In genomic region chr2:18046186-18046585, GRCm38 (mm10) we compare ENCODE assay signal across 10 mouse cellular contexts. TPM values are rescaled to one million over a fixed set of nuclear protein-coding genes. Genes with fewer than 3 reads are reported as not detected.
A peak's percentile ranks its signal among the peaks of the same experiment; 100 is the strongest.
DNase-seq lines count a peak whose midpoint lies in the region; ATAC-seq and TF ChIP-seq lines count a peak whose summit lies in the region.
"Had no signal": no experiment of that assay in that cellular context is flagged by ENCODE, and none has a peak within 500 bp of the region (broad histone marks: within the 10 kb centered on the region; RNA-seq: fewer than 3 reads in every experiment).

No protein-coding gene starts in this region.

- H3K4me3 ChIP-seq in cerebellum, adult 2 months (replicated peaks; ENCODE audit: insufficient read depth, low read depth, low read length), result peak overlapping the region; percentile 88
- H3K4me3 ChIP-seq in lung, postnatal 0 days (ENCODE audit: low read depth, low read length), result peak overlapping the region; percentile 81
- peak overlapping the region; percentile 96 for H3K4me3 ChIP-seq in limb, embryonic 14.5 days (replicated peaks; ENCODE audit: low read length)
- H3K4me3 ChIP-seq in stomach, embryonic 15.5 days (replicated peaks), result peak overlapping the region; percentile 81

- no peaks in the 10 kb centered on the region for H3K27me3 ChIP-seq in cerebellum, adult 2 months (ENCODE audit: control insufficient read depth, insufficient read depth, low read length)
- no peaks in the 10 kb centered on the region for H3K27me3 ChIP-seq in lung, postnatal 0 days (replicated peaks; ENCODE audit: insufficient read depth, low read length)
- no peaks in the 10 kb centered on the region for H3K27me3 ChIP-seq in limb, embryonic 14.5 days (ENCODE audit: control insufficient read depth, insufficient read depth, low read length)
- no peaks in the 10 kb centered on the region for H3K27me3 ChIP-seq in stomach, embryonic 15.5 days (replicated peaks)

- H3K4me1 ChIP-seq in cerebellum, adult 2 months (ENCODE audit: control insufficient read depth, insufficient read depth, low read length), result peaks cover 2% of the 10 kb centered on the region; the same call in 1 of the 2 replicates
- peaks cover 27% of the 10 kb centered on the region for H3K4me1 ChIP-seq in lung, postnatal 0 days (ENCODE audit: insufficient read depth, low read depth, low read length)
- peaks cover 38% of the 10 kb centered on the region for H3K4me1 ChIP-seq in limb, embryonic 14.5 days (ENCODE audit: control insufficient read depth, insufficient read depth, low read length)
- H3K4me1 ChIP-seq in stomach, embryonic 15.5 days, result peaks cover 20% of the 10 kb centered on the region

- TF ChIP-seq CTCF in cerebellum, adult 2 months (IDR thresholded peaks at IDR 0.05; ENCODE audit: borderline replicate concordance, insufficient read depth, low read depth, low read length), result no peak
- TF ChIP-seq CTCF in lung, postnatal 0 days (IDR thresholded peaks at IDR 0.05), result no peak

- peak overlapping the region; percentile 79; the same call in 1 of the 2 replicates for H3K9ac ChIP-seq in lung, postnatal 0 days (replicated peaks; ENCODE audit: low read depth)
- peak overlapping the region; percentile 100 for H3K9ac ChIP-seq in limb, embryonic 14.5 days (ENCODE audit: low read depth, low read length, severe bottlenecking)
- peak overlapping the region; percentile 84; the same call in 1 of the 2 replicates for H3K9ac ChIP-seq in stomach, embryonic 15.5 days

- no peaks in the 10 kb centered on the region for H3K36me3 ChIP-seq in lung, postnatal 0 days (ENCODE audit: insufficient read depth, low read length)
- H3K36me3 ChIP-seq in limb, embryonic 14.5 days (ENCODE audit: control insufficient read depth, insufficient read depth, low read length), result no peaks in the 10 kb centered on the region
- no peaks in the 10 kb centered on the region for H3K36me3 ChIP-seq in stomach, embryonic 15.5 days

- H3K27ac ChIP-seq in cerebellum, adult 2 months (ENCODE audit: insufficient read depth, low read length), result no peak overlapping the region; the same call in 1 of the 2 replicates
- peak overlapping the region; percentile 96 for H3K27ac ChIP-seq in lung, postnatal 0 days (ENCODE audit: low read length)
- H3K27ac ChIP-seq in limb, embryonic 14.5 days (replicated peaks; ENCODE audit: low read depth, low read length), result peak overlapping the region; percentile 100
- H3K27ac ChIP-seq in stomach, embryonic 15.5 days, result peak overlapping the region; percentile 97; the same call in 1 of the 2 replicates

- no peaks in the 10 kb centered on the region for H3K9me3 ChIP-seq in lung, postnatal 0 days (ENCODE audit: low read length)
- no peaks in the 10 kb centered on the region for H3K9me3 ChIP-seq in limb, embryonic 14.5 days (ENCODE audit: control insufficient read depth, low read length)
- H3K9me3 ChIP-seq in stomach, embryonic 15.5 days, result no peaks in the 10 kb centered on the region

- no peak for TF ChIP-seq EP300 in lung, postnatal 0 days (IDR thresholded peaks at IDR 0.05)

- TF ChIP-seq POLR2A in cerebellum, adult 2 months (IDR thresholded peaks at IDR 0.05; ENCODE audit: borderline replicate concordance, insufficient read depth, low read length), result no peak
- no peak for TF ChIP-seq POLR2A in limb, embryonic 14.5 days (IDR thresholded peaks at IDR 0.05; ENCODE audit: borderline replicate concordance, extremely low read depth, insufficient read depth, insufficient read length)

- no peak for ATAC-seq in cerebellum, adult (ENCODE audit: insufficient number of reproducible peaks, low FRiP score, low TSS enrichment)
- ATAC-seq in lung, postnatal 0 days, result no peak
- ATAC-seq in limb, embryonic 14.5 days (ENCODE audit: low FRiP score, low read depth), result no peak
- no peak for ATAC-seq in stomach, embryonic 15.5 days (ENCODE audit: insufficient read depth, low FRiP score, low read depth)
- ATAC-seq: activated CD4-positive, CD25-positive, alpha-beta regulatory T cell, adult 4 months had no signal

- 17% methylated on average over 4 of the region's 4 CpGs for WGBS in cerebellum, adult 2 months
- WGBS in lung, postnatal 0 days, result 2% methylated on average over 4 of the region's 4 CpGs
- WGBS in limb, embryonic 14.5 days, result 0% methylated on average over 4 of the region's 4 CpGs
- 8% methylated on average over 4 of the region's 4 CpGs for WGBS in stomach, embryonic 15.5 days

- H3K4me2 ChIP-seq in lung, postnatal 0 days (replicated peaks; ENCODE audit: low read depth, low read length), result peak overlapping the region; percentile 64
- H3K4me2 ChIP-seq in limb, embryonic 14.5 days (replicated peaks; ENCODE audit: low read depth, low read length, severe bottlenecking), result peak overlapping the region; percentile 89
- H3K4me2 ChIP-seq in stomach, embryonic 15.5 days, result peak overlapping the region; percentile 78

- no peak for DNase-seq in cerebellum, adult 2 months
- no peak for DNase-seq in lung, postnatal 0 days (ENCODE audit: low spot score)
- no peak for DNase-seq in lung, postnatal 4 days
- no peak for DNase-seq in limb, embryonic 14.5 days (ENCODE audit: low spot score)
- no peak for DNase-seq in gastrocnemius, postnatal 25 days
- no peak for DNase-seq in cerebellum, adult 11-12 months

RNA-seq across cellular contexts. Expression of gene Skida1, which starts 2.7 kb away (rescaled TPM):
- polyA plus RNA-seq in cerebellum, adult 2 months (2012; rRNA removed), result 4.8 and 5.7 TPM in 2 replicates
- polyA plus RNA-seq in lung, postnatal 0 days (2015; fragmentation: Nextera tagmentation; extraction: Ambion mirVana), result 2.5 and 3.0 TPM in 2 replicates
- 18.7 and 19.0 TPM in 2 replicates for polyA plus RNA-seq in limb, embryonic 14.5 days (2012; rRNA removed)
- 7.9 and 8.2 TPM in 2 replicates for polyA plus RNA-seq in limb, embryonic 14.5 days (2014; fragmentation: Nextera tagmentation; extraction: Ambion mirVana)
- polyA plus RNA-seq in stomach, embryonic 15.5 days (2015; fragmentation: Nextera tagmentation; extraction: Ambion mirVana), result 4.0 TPM in 2 replicates
- total RNA-seq in gastrocnemius, postnatal 25 days (2021), result under 1 TPM; 0.32 to 0.54 TPM
- total RNA-seq: hematopoietic stem cell, adult 5-6 weeks had no signal

RNA-seq across cellular contexts. Expression of gene A930004D18Rik, which starts 8.6 kb away (rescaled TPM):
- polyA plus RNA-seq in cerebellum, adult 2 months (2012; rRNA removed), result 2.6 and 3.0 TPM in 2 replicates
- polyA plus RNA-seq in lung, postnatal 0 days (2015; fragmentation: Nextera tagmentation; extraction: Ambion mirVana), result 11.0 and 11.3 TPM in 2 replicates
- polyA plus RNA-seq in limb, embryonic 14.5 days (2012; rRNA removed), result 8.8 and 10.8 TPM in 2 replicates
- polyA plus RNA-seq in limb, embryonic 14.5 days (2014; fragmentation: Nextera tagmentation; extraction: Ambion mirVana), result 13.0 and 14.2 TPM in 2 replicates
- 11.3 and 12.7 TPM in 2 replicates for polyA plus RNA-seq in stomach, embryonic 15.5 days (2015; fragmentation: Nextera tagmentation; extraction: Ambion mirVana)
- total RNA-seq in gastrocnemius, postnatal 25 days (2021), result 1 to 10 TPM in 1 of 2 experiments, under 1 TPM in 1; 0.20 to 1.6 TPM
- total RNA-seq: hematopoietic stem cell, adult 5-6 weeks had no signal

RNA-seq across cellular contexts. Expression of gene Mllt10, which starts 8.9 kb away (rescaled TPM):
- 45.6 and 46.7 TPM in 2 replicates for polyA plus RNA-seq in cerebellum, adult 2 months (2012; rRNA removed)
- polyA plus RNA-seq in lung, postnatal 0 days (2015; fragmentation: Nextera tagmentation; extraction: Ambion mirVana), result 35.1 and 38.9 TPM in 2 replicates
- 52.7 and 59.4 TPM in 2 replicates for polyA plus RNA-seq in limb, embryonic 14.5 days (2012; rRNA removed)
- polyA plus RNA-seq in limb, embryonic 14.5 days (2014; fragmentation: Nextera tagmentation; extraction: Ambion mirVana), result 33.4 and 38.0 TPM in 2 replicates
- 52.2 and 59.1 TPM in 2 replicates for polyA plus RNA-seq in stomach, embryonic 15.5 days (2015; fragmentation: Nextera tagmentation; extraction: Ambion mirVana)
- 10 to 100 TPM; 15.1 to 18.5 TPM for total RNA-seq in gastrocnemius, postnatal 25 days (2021)

RNA-seq across cellular contexts. Expression of gene H2al2a, which starts 49.4 kb away (rescaled TPM):
- polyA plus RNA-seq in cerebellum, adult 2 months (2012; rRNA removed), result not detected in 2 replicates
- polyA plus RNA-seq in lung, postnatal 0 days (2015; fragmentation: Nextera tagmentation; extraction: Ambion mirVana), result not detected in 2 replicates
- polyA plus RNA-seq in limb, embryonic 14.5 days (2012; rRNA removed), result not detected in 2 replicates
- not detected in 2 replicates for polyA plus RNA-seq in limb, embryonic 14.5 days (2014; fragmentation: Nextera tagmentation; extraction: Ambion mirVana)
- polyA plus RNA-seq in stomach, embryonic 15.5 days (2015; fragmentation: Nextera tagmentation; extraction: Ambion mirVana), result not detected in 2 replicates
- not detected for total RNA-seq in gastrocnemius, postnatal 25 days (2021)
- total RNA-seq: hematopoietic stem cell, adult 5-6 weeks had no signal
- polyA plus RNA-seq: activated CD4-positive, CD25-positive, alpha-beta regulatory T cell, adult 4 months had no signal
